Mouse (Mus musculus) cerebellum, postnatal 10 days (tissue): ENCODE results near the gene Rapgef2.
"Not testable (repeated sequence)": the region's sequence is repeated elsewhere in the genome, so short reads cannot be mapped to it uniquely, and the experiment has no call there.

Experiments used
- DNase-seq, 2 experiments: peaks; one replicate each; pipeline ENCODE4 v3.0.0; 2021; ENCODE audit warnings: mixed read lengths in 2 of 2

The Rapgef2 gene

DNA sequence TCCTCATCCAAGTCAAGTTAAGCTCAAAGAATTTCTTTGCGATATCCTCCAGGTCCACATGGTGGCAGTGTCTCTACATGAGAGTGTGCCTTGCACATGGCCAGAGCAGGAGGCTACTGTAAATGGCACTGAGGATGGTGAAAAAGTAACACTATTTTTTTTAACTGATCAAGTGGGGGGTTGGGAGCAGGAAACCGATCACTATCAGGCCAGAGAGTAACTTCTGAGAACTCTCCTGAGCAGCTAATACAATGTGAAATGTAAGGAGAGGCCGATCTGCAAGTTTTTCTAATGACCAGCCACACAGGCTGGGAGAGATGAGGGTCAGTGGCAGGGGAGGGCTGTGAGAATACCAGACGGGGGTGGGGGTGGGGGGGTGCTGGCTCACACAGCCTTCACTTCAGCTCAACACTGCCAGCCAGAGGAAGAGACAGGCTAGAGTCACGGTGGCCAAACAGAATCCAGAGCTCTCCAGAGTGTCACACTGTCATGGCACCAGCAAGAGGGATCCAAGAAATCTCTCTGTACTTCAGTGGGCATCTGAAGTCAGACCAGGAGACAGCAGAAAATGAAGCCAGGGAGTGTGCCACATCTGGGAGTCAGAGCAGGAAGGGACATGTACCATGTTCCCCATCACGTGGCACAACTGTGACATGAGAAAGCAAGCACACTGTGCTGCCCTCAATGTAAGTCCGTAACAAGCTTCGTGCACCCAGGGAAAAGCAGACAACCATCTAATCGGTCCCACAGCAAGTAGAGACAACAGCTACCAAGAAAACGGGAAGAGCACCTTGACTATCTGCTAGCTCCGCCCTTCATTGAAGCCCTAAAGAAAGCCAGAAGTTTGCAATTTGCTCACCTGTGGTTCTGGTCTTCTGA lies 83.8 kb downstream of the Rapgef2 start:
- DNase-seq: peak; percentile 85 to 87

GRCm38 (mm10) chr3:79196708-79197437 lies 89.4 kb downstream of the Rapgef2 start:
- peak; percentile 81 to 89 for DNase-seq

DNA sequence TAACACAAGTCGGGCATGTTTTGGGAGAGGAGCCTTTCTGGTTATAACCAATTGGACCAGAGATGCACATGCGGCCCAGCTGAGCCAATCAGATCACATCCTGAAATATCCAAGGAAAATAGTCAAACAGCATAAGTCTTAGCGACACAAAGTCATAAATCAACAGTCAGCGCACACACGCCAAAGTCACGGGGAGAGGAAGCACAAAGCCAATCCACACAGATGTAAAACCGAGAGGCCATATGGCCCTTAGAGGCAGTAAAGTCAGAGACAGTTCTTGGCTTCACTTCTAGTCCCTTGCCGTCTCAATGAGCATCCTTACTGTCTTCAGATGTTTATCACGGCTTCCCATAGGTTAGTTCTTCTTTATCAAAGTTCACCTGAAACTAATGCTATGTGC lies 91.0 kb downstream of the Rapgef2 start:
- DNase-seq: peak; percentile 27 to 47

DNA sequence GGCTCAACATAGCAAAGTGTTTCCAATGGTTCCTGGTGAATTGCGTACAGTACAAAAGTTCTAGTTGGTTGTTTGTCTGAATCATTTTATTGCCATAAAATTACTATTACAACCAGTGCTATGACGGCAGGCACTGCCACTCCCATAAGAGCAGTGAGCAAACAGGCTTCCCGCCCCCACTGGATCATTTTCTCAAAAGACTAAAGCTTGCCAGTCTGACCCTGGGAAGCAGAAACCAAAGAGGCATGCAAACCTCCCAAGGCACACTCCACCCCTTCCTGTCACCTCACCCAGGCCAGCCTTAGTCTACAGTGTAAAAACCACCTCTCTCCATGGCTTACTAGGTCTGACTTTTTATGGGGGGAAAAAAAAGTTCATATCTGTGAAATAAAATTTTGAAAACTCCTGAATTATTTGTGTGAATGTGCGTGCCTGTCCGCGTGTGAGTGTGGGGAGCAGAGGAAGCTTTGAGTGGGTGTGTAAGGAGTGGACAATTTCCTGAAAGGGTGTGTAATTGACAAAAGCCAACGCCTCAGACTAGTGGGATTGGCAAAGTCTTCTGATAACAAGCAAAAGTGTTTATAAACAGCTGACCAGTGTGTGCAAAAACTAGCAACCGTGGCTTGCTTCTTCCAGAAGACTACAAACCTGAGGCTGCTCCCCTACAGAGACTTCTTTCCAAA lies 92.1 kb downstream of the Rapgef2 start:
- no peak for DNase-seq

- DNase-seq: peak; percentile 81 to 82
Measured at GRCm38 (mm10) chr3:79193001-79193400, 93.3 kb downstream of the Rapgef2 start.

DNA sequence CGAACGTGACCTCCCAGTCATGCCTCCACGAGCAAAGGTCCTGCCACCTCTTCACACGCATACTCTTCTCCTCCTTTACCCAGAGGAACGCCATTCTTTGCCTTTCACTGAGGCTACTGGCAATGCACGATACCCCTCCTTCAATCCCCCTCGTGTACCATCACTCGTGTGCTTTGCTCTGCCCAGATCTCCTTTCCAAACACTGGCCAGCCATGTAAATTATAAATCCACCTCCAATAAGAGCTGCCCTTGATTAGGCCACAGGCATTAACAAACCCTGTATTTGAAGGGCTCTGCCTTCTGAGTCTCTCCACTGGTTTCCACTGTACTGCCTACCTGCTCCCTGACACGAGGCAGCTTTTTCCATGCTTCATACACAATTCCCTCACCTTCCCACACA lies 94.3 kb downstream of the Rapgef2 start:
- no peak for DNase-seq

DNA sequence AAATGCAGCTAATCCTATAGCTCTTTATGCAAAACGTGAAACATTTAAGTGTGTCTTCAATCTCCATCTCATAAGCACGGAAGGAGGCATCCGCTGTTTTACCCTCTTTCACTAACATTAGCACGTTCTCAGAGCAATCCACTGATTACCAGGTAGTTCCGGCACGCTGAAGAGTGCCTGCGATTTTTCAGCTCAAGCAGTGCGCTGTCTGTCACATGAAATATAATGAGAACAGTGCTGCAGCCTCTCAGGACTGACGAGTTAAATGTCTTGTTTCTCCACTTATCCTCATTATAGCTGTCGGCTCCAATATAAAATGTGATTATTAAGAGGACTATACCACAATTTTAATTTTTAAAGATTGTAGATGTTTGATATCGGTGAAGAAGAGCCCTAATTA lies 94.8 kb downstream of the Rapgef2 start:
- DNase-seq: no peak

GRCm38 (mm10) chr3:79190377-79190776 lies 95.9 kb downstream of the Rapgef2 start:
- DNase-seq: no peak

DNA sequence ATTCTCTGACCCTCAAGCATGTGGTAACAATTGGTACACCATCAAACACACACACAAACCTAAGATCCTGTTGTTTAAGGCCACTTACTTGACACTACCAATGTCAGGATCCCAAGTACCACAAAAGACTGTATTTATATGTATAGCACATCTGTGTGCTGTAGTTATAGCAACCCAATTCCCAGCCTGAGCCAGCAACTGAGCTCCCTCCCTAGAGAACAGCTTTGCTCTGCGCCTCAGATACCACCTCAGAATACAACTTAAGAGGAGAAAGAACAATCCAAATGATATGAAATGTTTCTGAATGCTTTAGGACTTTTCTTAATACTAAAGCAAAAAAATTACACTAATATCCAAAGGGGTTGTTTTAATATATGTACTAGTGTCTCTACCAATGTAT lies 98.4 kb downstream of the Rapgef2 start:
- DNase-seq: no peak

GRCm38 (mm10) chr3:79182290-79182689 lies 104.0 kb downstream of the Rapgef2 start:
- no peak for DNase-seq

DNA sequence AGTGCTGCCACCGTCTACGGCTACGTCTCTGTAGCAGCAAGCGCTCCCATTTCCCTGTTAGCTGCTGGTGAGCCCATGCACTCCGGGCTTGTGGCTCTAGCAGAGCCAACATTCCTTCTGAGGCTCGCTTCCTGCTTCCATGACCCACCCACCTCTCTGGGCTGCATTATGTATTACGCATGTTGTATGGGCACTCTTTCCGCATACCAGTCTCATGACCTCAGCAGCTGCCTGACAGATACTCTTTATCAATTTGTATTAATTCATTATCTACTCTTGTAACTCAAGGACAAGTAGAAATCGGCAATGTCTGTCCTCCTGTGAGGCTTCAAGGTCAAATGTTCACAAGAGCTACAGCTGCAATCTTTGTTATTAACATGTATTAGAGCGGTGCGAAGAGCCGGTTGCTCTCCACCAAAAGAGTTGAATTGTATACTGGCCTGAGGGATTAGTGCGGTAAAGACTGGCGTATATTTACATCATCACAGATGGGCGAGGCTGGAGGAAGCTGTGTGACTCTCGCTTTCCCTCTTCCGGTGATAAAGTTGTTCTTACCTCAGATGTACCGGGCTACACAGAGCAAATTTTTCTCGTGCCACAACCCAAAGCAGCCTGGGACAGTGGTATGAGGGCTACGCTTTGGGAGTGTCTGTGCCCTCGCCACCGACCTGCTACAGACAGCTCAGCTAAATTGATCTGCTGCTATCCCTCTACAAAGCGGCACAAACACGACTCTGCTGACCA lies 104.9 kb downstream of the Rapgef2 start:
- DNase-seq: no peak

GRCm38 (mm10) chr3:79180086-79180485 lies 106.2 kb downstream of the Rapgef2 start:
- DNase-seq: no peak

DNA sequence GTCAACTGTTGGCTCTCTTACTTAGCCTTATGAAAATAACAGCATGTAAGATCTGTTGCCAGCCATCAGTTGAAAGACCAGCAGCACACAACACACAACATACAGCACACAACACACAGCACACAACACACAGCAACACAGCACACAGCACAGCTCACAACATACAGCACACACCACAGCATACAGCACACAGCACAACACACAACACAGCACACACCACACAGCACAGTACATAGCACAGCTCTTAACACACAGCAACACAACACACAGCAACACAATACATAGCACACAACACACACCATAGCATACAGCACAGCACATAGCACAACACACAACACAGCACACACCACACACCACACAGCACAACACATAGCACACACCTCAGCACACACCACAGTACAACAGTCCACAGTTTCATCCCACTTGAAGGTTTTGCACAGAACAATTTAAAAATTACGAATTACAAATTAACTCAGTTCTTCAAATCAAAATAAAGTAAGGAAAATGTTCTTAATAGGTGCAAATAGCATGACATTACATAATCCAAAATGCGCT lies 106.7 kb downstream of the Rapgef2 start:
- no peak for DNase-seq

DNA sequence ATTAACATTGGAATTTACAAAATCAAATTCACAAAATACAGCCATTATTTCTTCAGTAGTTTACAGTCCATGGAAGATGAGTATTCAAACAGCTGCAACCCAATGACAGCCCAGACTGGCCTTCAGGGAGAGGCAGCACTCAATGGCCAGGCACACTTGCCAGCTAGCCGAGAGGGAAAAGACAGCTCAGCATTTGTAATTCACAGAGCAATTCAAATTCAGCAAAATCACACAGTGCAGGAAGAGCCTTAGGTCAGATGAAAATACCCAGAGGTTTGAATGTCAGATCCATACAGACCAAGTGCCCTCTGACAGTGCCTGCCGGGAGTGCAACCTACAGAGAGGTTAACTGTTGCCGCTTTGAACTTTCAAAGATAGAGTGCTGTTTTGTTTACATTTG lies 107.6 kb downstream of the Rapgef2 start:
- no peak for DNase-seq

GRCm38 (mm10) chr3:79178070-79178469 lies 108.2 kb downstream of the Rapgef2 start:
- DNase-seq: no peak

- no peak for DNase-seq
Measured at GRCm38 (mm10) chr3:79177136-79177870, 109.0 kb downstream of the Rapgef2 start.

DNA sequence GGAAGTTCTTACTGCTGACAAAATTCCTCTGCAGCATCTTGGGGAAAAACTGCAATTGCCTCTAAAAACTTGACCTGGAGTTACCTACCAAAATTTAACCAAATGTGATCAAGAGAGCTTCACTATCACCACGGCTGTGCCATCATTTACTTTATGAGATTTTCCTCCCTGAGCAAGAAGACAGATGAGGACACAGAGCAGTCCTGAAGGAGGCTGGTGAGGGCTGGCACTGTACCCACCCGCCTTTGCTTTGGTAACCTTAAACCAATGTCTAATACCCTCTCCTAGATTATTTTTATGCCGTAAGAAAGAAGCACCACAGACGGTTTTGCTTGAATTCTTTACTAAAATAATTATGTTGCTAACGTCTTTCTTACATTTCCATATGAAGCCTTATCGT lies 112.1 kb downstream of the Rapgef2 start:
- DNase-seq: no peak

DNA sequence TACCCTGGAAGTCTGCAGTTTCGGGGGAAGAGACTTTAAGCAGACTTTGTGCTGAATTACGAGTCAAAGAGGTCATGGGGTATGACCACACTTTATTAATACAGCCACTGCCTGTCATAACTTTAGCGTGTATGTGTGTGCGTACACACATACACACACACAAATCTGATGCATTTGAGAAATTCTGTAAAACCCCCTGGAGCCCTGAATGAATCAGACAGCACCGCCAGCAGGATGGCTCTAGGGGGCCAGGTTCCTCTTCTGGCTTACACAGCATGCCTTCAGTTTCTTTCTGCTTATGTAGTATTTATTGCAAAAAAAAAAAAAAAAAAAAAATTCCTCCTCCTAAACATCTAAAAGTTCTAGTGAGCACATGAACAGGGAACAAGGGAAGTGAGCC lies 113.0 kb downstream of the Rapgef2 start:
- DNase-seq: no peak

DNA sequence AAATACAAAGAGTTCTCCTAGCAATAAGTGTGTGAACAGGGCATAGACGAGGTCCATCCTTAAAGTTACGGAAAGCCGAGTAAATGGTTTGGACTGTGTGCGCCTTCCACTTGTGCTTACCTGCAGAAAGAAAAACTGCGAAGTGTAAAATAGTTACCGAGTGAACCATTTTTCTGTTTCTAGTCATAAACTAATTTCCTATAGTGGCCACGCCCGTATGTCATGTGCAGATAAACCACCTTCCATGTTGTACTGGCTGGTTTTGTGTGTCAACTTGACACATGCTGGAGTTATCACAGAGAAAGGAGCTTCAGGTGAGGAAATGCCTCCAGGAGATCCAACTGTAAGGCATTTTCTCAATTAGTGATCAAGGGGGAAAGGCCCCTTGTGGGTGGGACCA lies 115.2 kb downstream of the Rapgef2 start:
- DNase-seq: not testable (repeated sequence)

DNA sequence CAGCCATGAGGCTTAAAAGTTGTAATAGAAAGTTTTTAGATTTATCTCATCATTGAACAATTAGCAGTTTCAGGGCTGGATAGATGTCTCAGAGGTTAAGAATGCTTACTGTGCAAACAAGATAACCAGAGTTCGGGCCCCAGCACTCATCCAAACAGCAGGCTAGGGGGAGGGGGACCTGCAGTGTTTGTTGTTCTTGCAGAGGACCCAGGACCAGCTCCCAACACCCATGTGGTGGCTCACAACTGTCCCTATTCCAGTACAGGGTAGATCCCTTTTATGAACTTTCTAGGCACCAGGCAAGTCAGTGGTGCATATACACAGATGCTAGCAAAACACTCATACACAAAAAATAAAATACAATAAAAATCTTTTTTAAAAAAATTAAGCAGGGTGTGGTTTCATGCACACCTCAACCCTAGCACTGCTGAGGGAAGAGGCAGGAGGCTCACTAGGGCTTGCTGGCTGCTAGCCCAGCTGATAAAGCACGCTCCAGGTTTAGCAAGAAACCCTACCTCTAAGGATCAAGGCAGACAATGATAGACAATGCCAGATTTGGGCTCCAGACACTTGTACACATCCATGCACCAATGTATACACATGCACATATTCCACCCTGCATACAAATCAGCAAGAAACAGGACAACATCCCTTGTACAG lies 118.0 kb downstream of the Rapgef2 start:
- no peak for DNase-seq

GRCm38 (mm10) chr3:79167586-79167985 lies 118.7 kb downstream of the Rapgef2 start:
- DNase-seq: no peak
